Mouse (Mus musculus) ES-E14 (cell line): ENCODE results near the gene 9930021J03Rik.

ENCODE experiments used
- CHD2 ChIP-seq: IDR thresholded peaks from 2 replicates; pipeline ENCODE4 v1.6.1; 2014; ENCODE audit warnings: mild to moderate bottlenecking, low read depth, low read length, inconsistent platforms
- HCFC1 ChIP-seq: IDR thresholded peaks from 2 replicates; pipeline ENCODE4 v1.6.1; 2012; ENCODE audit warnings: low read length, inconsistent platforms, borderline replicate concordance; ENCODE audit not compliant: insufficient read depth
- ZC3H11A ChIP-seq: IDR thresholded peaks from 2 replicates; pipeline ENCODE4 v1.6.1; 2012; ENCODE audit warnings: low read depth, mild to moderate bottlenecking, inconsistent platforms, low read length, borderline replicate concordance
- ZNF384 ChIP-seq: IDR thresholded peaks from 2 replicates; pipeline ENCODE4 v1.6.1; 2012; ENCODE audit warnings: low read depth, low read length, inconsistent platforms

GRCm38 (mm10) chr19:29787997-29788396 lies 17.8 kb downstream of the 9930021J03Rik start:
- no peak for TF ChIP-seq ZNF384
- TF ChIP-seq ZC3H11A: no peak
- TF ChIP-seq HCFC1: no peak
- no peak for TF ChIP-seq CHD2
